8 mouse cellular contexts compared by ENCODE assay signal in genomic region chr17:35994175-35994878, GRCm38 (mm10). TPM values are rescaled to one million over a fixed set of nuclear protein-coding genes. Genes with fewer than 3 reads are reported as not detected.
A peak's percentile ranks its signal among the peaks of the same experiment; 100 is the strongest.
DNase-seq lines count a peak whose midpoint lies in the region; ATAC-seq and TF ChIP-seq lines count a peak whose summit lies in the region.

No protein-coding gene starts in this region.

- WGBS in forebrain, embryonic 16.5 days = 3% methylated on average over 31 of the region's 31 CpGs
- 2% methylated on average over 31 of the region's 31 CpGs for WGBS in lung, adult 2 months

- TF ChIP-seq CTCF in layer of hippocampus, adult 2 months (conservative IDR thresholded peaks at IDR 0.05) = no peak
- no peak for TF ChIP-seq CTCF in lung, adult 2 months (IDR thresholded peaks at IDR 0.05; ENCODE audit: insufficient read depth, low read length)

- DNase-seq in ES-E14 (ENCODE audit: low read depth, low spot score) = no peak
- peak; percentile 82 for DNase-seq in cerebellum, adult 11-12 months
- peak; percentile 79 to 80 for DNase-seq in heart, postnatal 36 days
- DNase-seq in layer of hippocampus, adult 2 months (ENCODE audit: low spot score in 2 of 2) = peak; percentile 78 to 86
- peak; percentile 80 for DNase-seq in lung, adult 2 months
- peak; percentile 75 for DNase-seq in testis, postnatal 14 days (ENCODE audit: low spot score)

- H3K4me3 ChIP-seq in ES-E14 (ENCODE audit: insufficient read depth in 1 of 2, low read depth in 1 of 2, low read length in 2 of 2, poor library complexity in 1 of 2, severe bottlenecking in 1 of 2) = peak overlapping the region; percentile 74 to 93
- peak overlapping the region; percentile 67 for H3K4me3 ChIP-seq in forebrain, embryonic 16.5 days (replicated peaks; ENCODE audit: low read length)
- peak overlapping the region; percentile 78 for H3K4me3 ChIP-seq in layer of hippocampus, adult 2 months
- peak overlapping the region; percentile 63 for H3K4me3 ChIP-seq in lung, adult 2 months (replicated peaks; ENCODE audit: extremely low read depth, low read depth, low read length)

- H3K4me1 ChIP-seq in ES-E14 (ENCODE audit: control insufficient read depth in 2 of 2, insufficient read depth in 2 of 2, low read length in 2 of 2, poor library complexity in 1 of 2) = peaks cover 5 to 8% of the 10 kb centered on the region in 2 experiments
- H3K4me1 ChIP-seq in forebrain, embryonic 16.5 days (replicated peaks; ENCODE audit: control insufficient read depth, insufficient read depth, low read length) = peaks cover 26% of the 10 kb centered on the region
- H3K4me1 ChIP-seq in lung, adult 2 months (ENCODE audit: control insufficient read depth, insufficient read depth, low read length) = peaks cover 6% of the 10 kb centered on the region; the same call in 1 of the 2 replicates

- intact Hi-C loops in heart, postnatal 36 days (cut with DNase I) = loop anchor here (5.0 kb wide), 1 partner anchor 167 kb away; no protein-coding TSS in a partner anchor

- in situ Hi-C loops in ES-E14 (cut with MboI; ENCODE audit: low sequenced_read_pairs in 2 of 2, unreplicated experiment in 2 of 2) = loop anchor here (10.0 to 25.0 kb wide), 2 partner anchors 118 to 120 kb away; partner anchors contain the start of gene Gm19684 (in 1 of the 2)

- H3K27me3 ChIP-seq in forebrain, embryonic 16.5 days (replicated peaks; ENCODE audit: control insufficient read depth, insufficient read depth, low read length) = no peaks in the 10 kb centered on the region

- H3K9me3 ChIP-seq in ES-E14 (ENCODE audit: control insufficient read depth, insufficient read depth, low read depth, low read length) = no peaks in the 10 kb centered on the region
- H3K9me3 ChIP-seq in forebrain, embryonic 16.5 days (ENCODE audit: control insufficient read depth, low read length) = no peaks in the 10 kb centered on the region

- TF ChIP-seq POLR2A in lung, adult 2 months (IDR thresholded peaks at IDR 0.05; ENCODE audit: borderline replicate concordance, extremely low read depth, low read depth, low read length) = peak; percentile 84; the same call in 1 of the 2 replicates

- peak overlapping the region; percentile 77 for H3K9ac ChIP-seq in ES-E14 (ENCODE audit: insufficient read depth, low read depth, low read length, poor library complexity, severe bottlenecking)
- peak overlapping the region; percentile 60 for H3K9ac ChIP-seq in forebrain, embryonic 16.5 days (replicated peaks; ENCODE audit: low read depth, low read length)

- H3K27ac ChIP-seq in ES-E14 (ENCODE audit: insufficient read depth, low read depth, low read length, poor library complexity, severe bottlenecking) = no peak overlapping the region
- H3K27ac ChIP-seq in forebrain, embryonic 16.5 days (ENCODE audit: low read length) = peak overlapping the region; percentile 75
- H3K27ac ChIP-seq in layer of hippocampus, adult 2 months = peak overlapping the region; percentile 88

- peak overlapping the region; percentile 78 for H3K4me2 ChIP-seq in forebrain, embryonic 16.5 days (ENCODE audit: low read length)

- no peaks in the 10 kb centered on the region for H3K36me3 ChIP-seq in ES-E14 (ENCODE audit: control insufficient read depth, insufficient read depth, low read length, poor library complexity, severe bottlenecking)
- H3K36me3 ChIP-seq in forebrain, embryonic 16.5 days (ENCODE audit: control insufficient read depth, insufficient read depth) = peaks cover under 1% of the 10 kb centered on the region; the same call in 1 of the 2 replicates

- peak; percentile 77 for ATAC-seq in forebrain, embryonic 16.5 days
- peak; percentile 62 for ATAC-seq in neutrophil, adult 5-6 weeks (ENCODE audit: extremely low read depth, insufficient number of reproducible peaks, low FRiP score, poor library complexity, severe bottlenecking)

TF ChIP-seq in ES-E14, 5 proteins besides CTCF, POLR2A, EP300 and RAD21:
- TF ChIP-seq ZNF384 (IDR thresholded peaks at IDR 0.05; ENCODE audit: low read depth, low read length) (no peak), HCFC1 (IDR thresholded peaks at IDR 0.05; ENCODE audit: borderline replicate concordance, insufficient read depth, low read length) (no peak), ZC3H11A (IDR thresholded peaks at IDR 0.05; ENCODE audit: borderline replicate concordance, low read depth, low read length) (no peak), MAFK (IDR thresholded peaks at IDR 0.05; ENCODE audit: insufficient read depth, low read depth, low read length) (no peak), CHD2 (IDR thresholded peaks at IDR 0.05; ENCODE audit: low read depth, low read length) (no peak)

RNA-seq across cellular contexts. Expression of gene Prr3, which starts 14.3 kb away (rescaled TPM):
- 13.8 and 17.0 TPM in 2 replicates for total RNA-seq in ES-E14 (2012; rRNA removed)
- polyA plus RNA-seq in forebrain, embryonic 16.5 days (2015; fragmentation: Nextera tagmentation; extraction: Ambion mirVana) = 78.9 and 93.2 TPM in 2 replicates
- 1 to 10 TPM; 3.9 to 6.3 TPM for total RNA-seq in heart, postnatal 36 days (2021)
- 10 to 100 TPM; 45.8 to 50.7 TPM for total RNA-seq in layer of hippocampus, adult 2 months (2021)
- 16.0 and 19.0 TPM in 2 replicates for polyA plus RNA-seq in lung, adult 2 months (2012; rRNA removed)
- 21.6 and 33.6 TPM in 2 replicates for total RNA-seq in neutrophil, adult 5-6 weeks (2017)

RNA-seq across cellular contexts. Expression of gene Gnl1, which starts 14.7 kb away (rescaled TPM):
- 51.6 and 64.1 TPM in 2 replicates for total RNA-seq in ES-E14 (2012; rRNA removed)
- polyA plus RNA-seq in forebrain, embryonic 16.5 days (2015; fragmentation: Nextera tagmentation; extraction: Ambion mirVana) = 61.0 and 65.6 TPM in 2 replicates
- 10 to 100 TPM; 28.6 to 32.7 TPM for total RNA-seq in heart, postnatal 36 days (2021)
- total RNA-seq in layer of hippocampus, adult 2 months (2021) = 100 to 1,000 TPM; 140 to 147 TPM
- 34.1 and 37.1 TPM in 2 replicates for polyA plus RNA-seq in lung, adult 2 months (2012; rRNA removed)
- total RNA-seq in neutrophil, adult 5-6 weeks (2017) = 39.3 and 41.5 TPM in 2 replicates

RNA-seq across cellular contexts. Expression of gene Abcf1, which starts 24.8 kb away (rescaled TPM):
- 115 and 117 TPM in 2 replicates for total RNA-seq in ES-E14 (2012; rRNA removed)
- polyA plus RNA-seq in forebrain, embryonic 16.5 days (2015; fragmentation: Nextera tagmentation; extraction: Ambion mirVana) = 88.3 and 89.6 TPM in 2 replicates
- total RNA-seq in heart, postnatal 36 days (2021) = 10 to 100 TPM; 69.8 to 73.4 TPM
- 10 to 100 TPM; 69.9 to 77.3 TPM for total RNA-seq in layer of hippocampus, adult 2 months (2021)
- polyA plus RNA-seq in lung, adult 2 months (2012; rRNA removed) = 56.3 and 60.6 TPM in 2 replicates
- 162 and 172 TPM in 2 replicates for total RNA-seq in neutrophil, adult 5-6 weeks (2017)

RNA-seq across cellular contexts. Expression of gene H2-T24, which starts 26.0 kb away (rescaled TPM):
- total RNA-seq in ES-E14 (2012; rRNA removed) = not detected in 2 replicates
- 4.9 and 6.4 TPM in 2 replicates for polyA plus RNA-seq in forebrain, embryonic 16.5 days (2015; fragmentation: Nextera tagmentation; extraction: Ambion mirVana)
- 10 to 100 TPM in 1 of 2 experiments, 1 to 10 TPM in 1; 6.5 to 14.0 TPM for total RNA-seq in heart, postnatal 36 days (2021)
- 1 to 10 TPM; 1.7 to 2.4 TPM for total RNA-seq in layer of hippocampus, adult 2 months (2021)
- 9.2 and 16.5 TPM in 2 replicates for polyA plus RNA-seq in lung, adult 2 months (2012; rRNA removed)
- 255 and 292 TPM in 2 replicates for total RNA-seq in neutrophil, adult 5-6 weeks (2017)

RNA-seq across cellular contexts. Expression of gene H2-T23, which starts 38.3 kb away (rescaled TPM):
- 0.67 and 0.95 TPM in 2 replicates for total RNA-seq in ES-E14 (2012; rRNA removed)
- 6.2 and 7.3 TPM in 2 replicates for polyA plus RNA-seq in forebrain, embryonic 16.5 days (2015; fragmentation: Nextera tagmentation; extraction: Ambion mirVana)
- 10 to 100 TPM; 23.7 to 38.9 TPM for total RNA-seq in heart, postnatal 36 days (2021)
- 1 to 10 TPM; 5.2 to 6.0 TPM for total RNA-seq in layer of hippocampus, adult 2 months (2021)
- 180 and 232 TPM in 2 replicates for polyA plus RNA-seq in lung, adult 2 months (2012; rRNA removed)
- total RNA-seq in neutrophil, adult 5-6 weeks (2017) = 431 and 448 TPM in 2 replicates
